Mouse (Mus musculus) olfactory bulb, adult 2 months (tissue): ENCODE measurements at regions not wholly inside any gene's neighbourhood (a gene's known extent, or its start where the extent isn't known, plus 50 kb on each side); places are given as distances from the start of the nearest gene placed in this dataset.

ENCODE experiments used
- CTCF ChIP-seq: fragments of 200-500 bp; IDR thresholded peaks from 2 replicates; pipeline ENCODE4 v1.5.1; 2012; ENCODE audit warnings: low read depth, mild to moderate bottlenecking, low read length, moderate library complexity; ENCODE audit not compliant: insufficient read depth
- POLR2A ChIP-seq: fragments of 200-500 bp; IDR thresholded peaks from 2 replicates; pipeline ENCODE4 v1.6.1; 2012; ENCODE audit warnings: mild to moderate bottlenecking, low read depth, low read length, moderate library complexity; ENCODE audit not compliant: insufficient read depth

DNA sequence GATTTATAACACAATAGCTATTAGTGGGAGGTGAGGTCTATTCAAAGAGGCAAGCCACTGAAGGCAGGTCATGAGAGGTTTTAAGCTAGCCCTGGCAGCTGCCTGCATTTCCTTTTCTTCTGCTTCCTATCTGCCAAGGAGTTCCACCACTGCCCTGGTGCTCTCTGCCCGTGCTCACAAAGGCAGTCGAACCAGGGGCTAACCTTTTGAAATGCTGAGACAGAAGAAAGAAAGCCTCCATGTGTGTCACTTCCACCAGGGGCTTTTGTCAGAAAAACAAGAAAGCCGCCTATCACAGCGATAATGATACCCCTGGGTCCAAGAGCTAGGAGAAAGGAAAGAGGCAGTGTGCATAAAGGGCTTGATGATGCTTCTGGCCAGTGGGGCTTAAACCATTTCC is 609.9 kb upstream of the Cdh11 start:
- no peak for TF ChIP-seq CTCF
- no peak for TF ChIP-seq POLR2A
